Mouse (Mus musculus): ENCODE data around the gene Klk1.

- TF ChIP-seq POLR2A (IDR thresholded peaks at IDR 0.05; ENCODE audit: insufficient read length, low read depth) (no peak), MAX (IDR thresholded peaks at IDR 0.05; ENCODE audit: low read depth) (no peak), TCF12 (IDR thresholded peaks at IDR 0.05; ENCODE audit: insufficient read depth, poor library complexity, severe bottlenecking) (no peak), CEBPB (IDR thresholded peaks at IDR 0.05; ENCODE audit: insufficient read depth, poor library complexity, severe bottlenecking) (no peak), TCF3 (IDR thresholded peaks at IDR 0.05; ENCODE audit: insufficient read length, low read depth) (no peak), POLR2AphosphoS2 (IDR thresholded peaks at IDR 0.05; ENCODE audit: insufficient read length, low read depth) (no peak), E2F4 (IDR thresholded peaks at IDR 0.05; ENCODE audit: insufficient read depth) (no peak), USF1 (IDR thresholded peaks at IDR 0.05; ENCODE audit: low read depth) (no peak), MYOG (IDR thresholded peaks at IDR 0.05; ENCODE audit: control insufficient read depth in 1 of 3, insufficient read depth in 1 of 3, insufficient read length in 2 of 3, low read depth in 2 of 3) (no peak), SRF (IDR thresholded peaks at IDR 0.05; ENCODE audit: control insufficient read depth, insufficient read length, low read depth) (no peak), REST (IDR thresholded peaks at IDR 0.05; ENCODE audit: insufficient read depth, insufficient read length) (no peak)
Measured at GRCm38 (mm10) chr7:44179299-44180045, 45.7 kb upstream of the Klk1 start.

All from myocyte (in vitro differentiated cells).